Comparison of ENCODE assay signal across 14 mouse cellular contexts in the genomic region with DNA sequence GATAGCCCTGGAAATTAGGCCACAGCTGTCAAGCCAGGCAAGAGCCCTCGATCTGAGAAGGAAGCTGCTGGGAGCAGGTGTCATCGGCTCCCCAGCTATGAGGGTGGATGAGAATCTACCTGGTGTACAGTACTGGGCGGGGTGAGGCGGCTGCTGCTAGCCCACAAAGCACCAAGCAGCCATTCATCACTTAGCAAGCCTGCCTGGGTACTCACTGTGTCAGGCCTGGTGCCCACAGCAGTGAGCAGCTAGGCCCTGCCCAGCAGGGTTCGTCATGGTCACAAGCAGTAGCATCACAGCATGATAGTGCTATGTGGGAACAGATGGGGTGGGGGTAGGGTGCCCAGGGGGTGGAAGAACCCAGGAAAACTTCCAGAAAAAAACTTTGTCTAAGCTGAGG. TPM values are rescaled to one million over a fixed set of nuclear protein-coding genes. Genes with fewer than 3 reads are reported as not detected.
A peak's percentile ranks its signal among the peaks of the same experiment; 100 is the strongest.
DNase-seq lines count a peak whose midpoint lies in the region; ATAC-seq and TF ChIP-seq lines count a peak whose summit lies in the region.
"Had no signal": no experiment of that assay in that cellular context is flagged by ENCODE, and none has a peak within 500 bp of the region (broad histone marks: within the 10 kb centered on the region; RNA-seq: fewer than 3 reads in every experiment).

No protein-coding gene starts in this region.

- no peak for ATAC-seq in forebrain, embryonic 15.5 days (replicated peaks)
- ATAC-seq in forebrain, embryonic 13.5 days: no peak
- ATAC-seq: intestine, embryonic 16.5 days had no signal

- H3K4me1 ChIP-seq in forebrain, embryonic 15.5 days: peaks cover 11% of the 10 kb centered on the region
- 0 out of 2 replicates have a peak, but pooled peaks cover 12% of the 10 kb centered on the region for H3K4me1 ChIP-seq in forebrain, embryonic 13.5 days
- H3K4me1 ChIP-seq: forebrain, embryonic 12.5 days had no signal

- no peak for DNase-seq in layer of hippocampus, adult 2 months (ENCODE audit: low spot score in 2 of 2)
- DNase-seq in layer of hippocampus, postnatal 14 days (ENCODE audit: low spot score in 2 of 2): no peak
- DNase-seq in thymus, postnatal 4 days: peak; percentile 33
- no peak for DNase-seq in thymus, postnatal 14 days
- peak; percentile 74 for DNase-seq in retina, postnatal 1 day
- no peak for DNase-seq in left cerebral cortex, adult 11 months (ENCODE audit: low spot score)
- DNase-seq: adrenal gland, adult 2 months had no signal

- H3K9me3 ChIP-seq in forebrain, embryonic 15.5 days: no peaks in the 10 kb centered on the region
- H3K9me3 ChIP-seq in forebrain, embryonic 13.5 days (replicated peaks): no peaks in the 10 kb centered on the region
- H3K9me3 ChIP-seq: forebrain, embryonic 12.5 days; G1E had no signal

- no peak for TF ChIP-seq CTCF in layer of hippocampus, adult 2 months (conservative IDR thresholded peaks at IDR 0.05)

- WGBS in forebrain, embryonic 15.5 days: 80% methylated on average over 5 of the region's 5 CpGs
- 83% methylated on average over 5 of the region's 5 CpGs for WGBS in forebrain, embryonic 13.5 days

- H3K4me3 ChIP-seq in forebrain, embryonic 15.5 days: no peak overlapping the region
- no peak overlapping the region for H3K4me3 ChIP-seq in forebrain, embryonic 13.5 days
- H3K4me3 ChIP-seq in layer of hippocampus, adult 2 months: no peak overlapping the region
- H3K4me3 ChIP-seq: forebrain, embryonic 12.5 days had no signal

- H3K4me2 ChIP-seq in forebrain, embryonic 15.5 days (replicated peaks): no peak overlapping the region
- H3K4me2 ChIP-seq in forebrain, embryonic 13.5 days: no peak overlapping the region
- H3K4me2 ChIP-seq: forebrain, embryonic 12.5 days; liver, embryonic 11.5 days had no signal

- H3K36me3 ChIP-seq in forebrain, embryonic 15.5 days: 0 out of 2 replicates have a peak, but pooled peaks cover 2% of the 10 kb centered on the region
- peaks cover 29% of the 10 kb centered on the region for H3K36me3 ChIP-seq in forebrain, embryonic 13.5 days (ENCODE audit: poor library complexity, severe bottlenecking)

- H3K9ac ChIP-seq in forebrain, embryonic 15.5 days (replicated peaks): no peak overlapping the region
- no peak overlapping the region; the same call in 1 of the 2 replicates for H3K9ac ChIP-seq in forebrain, embryonic 13.5 days
- H3K9ac ChIP-seq: forebrain, embryonic 12.5 days had no signal

- H3K27me3 ChIP-seq in forebrain, embryonic 15.5 days: no peaks in the 10 kb centered on the region
- H3K27me3 ChIP-seq in forebrain, embryonic 13.5 days: no peaks in the 10 kb centered on the region
- H3K27me3 ChIP-seq: forebrain, embryonic 12.5 days had no signal

- H3K27ac ChIP-seq in forebrain, embryonic 15.5 days (replicated peaks): peak overlapping the region; percentile 41; the same call in 1 of the 2 replicates
- no peak overlapping the region for H3K27ac ChIP-seq in forebrain, embryonic 13.5 days
- peak overlapping the region; percentile 64; the same call in 1 of the 2 replicates for H3K27ac ChIP-seq in layer of hippocampus, adult 2 months
- H3K27ac ChIP-seq: forebrain, embryonic 12.5 days had no signal

RNA-seq across cellular contexts. Expression of a gene that starts 25.8 kb away (rescaled TPM):
- 22.5 and 32.2 TPM in 2 replicates for polyA plus RNA-seq in forebrain, embryonic 15.5 days (2015; fragmentation: Nextera tagmentation; extraction: Ambion mirVana)
- 11.1 and 11.5 TPM in 2 replicates for polyA plus RNA-seq in forebrain, embryonic 13.5 days (2015; fragmentation: Nextera tagmentation; extraction: Ambion mirVana)
- 100 to 1,000 TPM; 210 TPM for total RNA-seq in layer of hippocampus, adult 2 months (2021)
- total RNA-seq in layer of hippocampus, postnatal 14 days (2021): 100 to 1,000 TPM; 220 to 233 TPM
- total RNA-seq: granulocyte monocyte progenitor cell, adult 5-6 weeks had no signal

Comparison
In these comparisons a context has a peak if more than half of its experiments do, and no peak if none do; other contexts are left out.
1. DNase-seq: peak in thymus, postnatal 4 days (single experiment) and retina, postnatal 1 day (single experiment); none in layer of hippocampus, adult 2 months (0 of 2), layer of hippocampus, postnatal 14 days (0 of 2), thymus, postnatal 14 days (single experiment) and left cerebral cortex, adult 11 months (single experiment).